Mouse (Mus musculus): Measurements from ENCODE around the gene Galntl5. TPM values are rescaled to one million over a fixed set of nuclear protein-coding genes. Genes with fewer than 3 reads are reported as not detected.

Gene Galntl5
- total RNA-seq (2014; rRNA removed) (not detected in 2 replicates), polyA plus RNA-seq (2015; fragmentation: Nextera tagmentation; extraction: Ambion mirVana) (not detected in 2 replicates)

- H3K27ac ChIP-seq (ENCODE audit: low read depth, low read length), result no peak within 1 kb of the TSS
- H3K4me1 ChIP-seq (ENCODE audit: insufficient read depth, low read length), result no peaks in the 10 kb centered on the region
Measured at GRCm38 (mm10) chr5:25181004-25181531, at the start of gene Galntl5. Galntl5 (plus strand) TSS chr5:25181460.

GRCm38 (mm10) chr5:25146705-25147104, 34.6 kb upstream of the Galntl5 start:
- H3K4me3 ChIP-seq (ENCODE audit: low read depth, low read length), result no peak overlapping the region
- H3K4me2 ChIP-seq (ENCODE audit: low read depth, low read length, poor library complexity, severe bottlenecking), result no peak overlapping the region
- no peaks in the 10 kb centered on the region for H3K27me3 ChIP-seq (ENCODE audit: insufficient read depth, low read length)
- ATAC-seq (ENCODE audit: low FRiP score) (no peak), DNase-seq (ENCODE audit: low spot score) (no peak)
- TF ChIP-seq CTCF (IDR thresholded peaks at IDR 0.05), result no peak
- no peaks in the 10 kb centered on the region for H3K36me3 ChIP-seq (ENCODE audit: insufficient read depth, low read length)
- no peak overlapping the region for H3K27ac ChIP-seq (ENCODE audit: low read depth, low read length)
- no peak overlapping the region for H3K9ac ChIP-seq (replicated peaks; ENCODE audit: low read length, poor library complexity, severe bottlenecking)
- no peaks in the 10 kb centered on the region for H3K9me3 ChIP-seq (ENCODE audit: low read length)
- no peaks in the 10 kb centered on the region for H3K4me1 ChIP-seq (ENCODE audit: insufficient read depth, low read length)
- 80% methylated on average over 7 of the region's 7 CpGs for WGBS

More at GRCm38 (mm10) chr5:25181004-25181531, at the start of gene Galntl5:
- 89% methylated on average over 1 of the region's 1 CpGs for WGBS
- TF ChIP-seq CTCF (IDR thresholded peaks at IDR 0.05), result no peak
- no peaks in the 10 kb centered on the region for H3K9me3 ChIP-seq (ENCODE audit: low read length)
- H3K36me3 ChIP-seq (ENCODE audit: insufficient read depth, low read length), result no peaks in the 10 kb centered on the region
- no peak for DNase-seq (ENCODE audit: low spot score)
- H3K27me3 ChIP-seq (ENCODE audit: insufficient read depth, low read length), result no peaks in the 10 kb centered on the region
- ATAC-seq (ENCODE audit: low FRiP score), result no peak
- no peak within 1 kb of the TSS for H3K9ac ChIP-seq (replicated peaks; ENCODE audit: low read length, poor library complexity, severe bottlenecking)
- H3K4me3 ChIP-seq (ENCODE audit: low read depth, low read length), result no peak within 1 kb of the TSS
- H3K4me2 ChIP-seq (ENCODE audit: low read depth, low read length, poor library complexity, severe bottlenecking), result no peak within 1 kb of the TSS

- Histone ChIP-seq H3K4me3 (ENCODE audit: low read depth, low read length) (no peak overlapping the region), H3K9ac (replicated peaks; ENCODE audit: low read length, poor library complexity, severe bottlenecking) (no peak overlapping the region), H3K9me3 (ENCODE audit: low read length) (no peaks in the 10 kb centered on the region), H3K4me1 (ENCODE audit: insufficient read depth, low read length) (no peaks in the 10 kb centered on the region), H3K36me3 (ENCODE audit: insufficient read depth, low read length) (no peaks in the 10 kb centered on the region), H3K4me2 (ENCODE audit: low read depth, low read length, poor library complexity, severe bottlenecking) (no peak overlapping the region), H3K27me3 (ENCODE audit: insufficient read depth, low read length) (no peaks in the 10 kb centered on the region), H3K27ac (ENCODE audit: low read depth, low read length) (no peak overlapping the region)
- DNase-seq (ENCODE audit: low spot score) (no peak), ATAC-seq (ENCODE audit: low FRiP score) (no peak)
- TF ChIP-seq CTCF (IDR thresholded peaks at IDR 0.05), result no peak
- WGBS, result 88% methylated on average over 2 of the region's 2 CpGs
Measured at GRCm38 (mm10) chr5:25149331-25149965, 31.8 kb upstream of the Galntl5 start.

GRCm38 (mm10) chr5:25153491-25153890, 27.8 kb upstream of the Galntl5 start:
- no peaks in the 10 kb centered on the region for H3K27me3 ChIP-seq (ENCODE audit: insufficient read depth, low read length)
- DNase-seq (ENCODE audit: low spot score) (no peak), ATAC-seq (ENCODE audit: low FRiP score) (no peak)
- H3K9ac ChIP-seq (replicated peaks; ENCODE audit: low read length, poor library complexity, severe bottlenecking), result no peak overlapping the region
- H3K27ac ChIP-seq (ENCODE audit: low read depth, low read length), result no peak overlapping the region
- no peaks in the 10 kb centered on the region for H3K36me3 ChIP-seq (ENCODE audit: insufficient read depth, low read length)
- H3K4me2 ChIP-seq (ENCODE audit: low read depth, low read length, poor library complexity, severe bottlenecking), result no peak overlapping the region
- 90% methylated on average over 2 of the region's 2 CpGs for WGBS
- TF ChIP-seq CTCF (IDR thresholded peaks at IDR 0.05), result no peak
- H3K4me3 ChIP-seq (ENCODE audit: low read depth, low read length), result no peak overlapping the region
- H3K9me3 ChIP-seq (ENCODE audit: low read length), result no peaks in the 10 kb centered on the region
- H3K4me1 ChIP-seq (ENCODE audit: insufficient read depth, low read length), result no peaks in the 10 kb centered on the region

- DNase-seq (ENCODE audit: low spot score), result peak; percentile 0
- no peaks in the 10 kb centered on the region for H3K36me3 ChIP-seq (ENCODE audit: insufficient read depth, low read length)
- H3K9ac ChIP-seq (replicated peaks; ENCODE audit: low read length, poor library complexity, severe bottlenecking), result no peak overlapping the region
- no peak overlapping the region for H3K27ac ChIP-seq (ENCODE audit: low read depth, low read length)
- no peak for ATAC-seq (ENCODE audit: low FRiP score)
- H3K4me1 ChIP-seq (ENCODE audit: insufficient read depth, low read length), result no peaks in the 10 kb centered on the region
- no peaks in the 10 kb centered on the region for H3K9me3 ChIP-seq (ENCODE audit: low read length)
- WGBS, result 65% methylated on average over 3 of the region's 3 CpGs
- no peak overlapping the region for H3K4me2 ChIP-seq (ENCODE audit: low read depth, low read length, poor library complexity, severe bottlenecking)
- no peak overlapping the region for H3K4me3 ChIP-seq (ENCODE audit: low read depth, low read length)
- H3K27me3 ChIP-seq (ENCODE audit: insufficient read depth, low read length), result no peaks in the 10 kb centered on the region
- no peak for TF ChIP-seq CTCF (IDR thresholded peaks at IDR 0.05)
Measured at GRCm38 (mm10) chr5:25153996-25154395, 27.3 kb upstream of the Galntl5 start.

- no peak for ATAC-seq (ENCODE audit: low FRiP score)
- Histone ChIP-seq H3K36me3 (ENCODE audit: insufficient read depth, low read length) (no peaks in the 10 kb centered on the region), H3K27ac (ENCODE audit: low read depth, low read length) (no peak overlapping the region), H3K4me3 (ENCODE audit: low read depth, low read length) (no peak overlapping the region), H3K4me1 (ENCODE audit: insufficient read depth, low read length) (no peaks in the 10 kb centered on the region), H3K9ac (replicated peaks; ENCODE audit: low read length, poor library complexity, severe bottlenecking) (no peak overlapping the region), H3K9me3 (ENCODE audit: low read length) (no peaks in the 10 kb centered on the region), H3K27me3 (ENCODE audit: insufficient read depth, low read length) (no peaks in the 10 kb centered on the region), H3K4me2 (ENCODE audit: low read depth, low read length, poor library complexity, severe bottlenecking) (no peak overlapping the region)
- WGBS, result 94% methylated on average over 4 of the region's 4 CpGs
- no peak for TF ChIP-seq CTCF (IDR thresholded peaks at IDR 0.05)
- no peak for DNase-seq (ENCODE audit: low spot score)
Measured at GRCm38 (mm10) chr5:25154823-25155222, 26.4 kb upstream of the Galntl5 start.
